Mouse (Mus musculus) brain, embryonic 14.5 days (tissue): ENCODE measurements around the gene Zbtb34.

Experiments
- CTCF ChIP-seq: fragments of 200-500 bp; IDR thresholded peaks from 2 replicates; pipeline ENCODE4 v1.5.1; 2012; ENCODE audit warnings: inconsistent platforms, mild to moderate bottlenecking, moderate library complexity, borderline replicate concordance; ENCODE audit not compliant: insufficient read depth, insufficient read length; ENCODE audit errors: extremely low read depth
- POLR2A ChIP-seq: fragments of 200-500 bp; IDR thresholded peaks from 2 replicates; pipeline ENCODE4 v1.6.1; 2012; ENCODE audit warnings: mild to moderate bottlenecking, inconsistent platforms, borderline replicate concordance; ENCODE audit not compliant: poor library complexity, insufficient read depth, insufficient read length, severe bottlenecking; ENCODE audit errors: extremely low read depth

DNA sequence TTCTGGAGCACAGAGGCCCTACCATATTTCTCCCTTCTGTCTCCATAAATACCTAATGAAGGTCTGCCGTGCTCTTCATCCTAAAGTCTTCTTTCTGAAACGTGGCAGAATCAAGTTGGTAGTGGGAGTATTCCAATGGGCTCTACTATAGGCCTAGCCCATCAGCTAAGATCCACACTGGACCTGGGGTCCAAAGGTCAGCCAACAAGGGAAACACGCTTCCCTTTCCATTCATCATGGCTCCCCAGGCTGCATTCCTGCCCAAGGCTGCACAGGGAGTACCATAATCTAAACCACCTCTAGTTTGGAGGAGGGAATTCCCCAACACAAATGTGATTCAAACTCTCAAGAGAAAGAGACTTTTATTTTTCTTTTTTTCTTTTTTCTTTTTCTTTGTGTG is 61.7 kb downstream of the Zbtb34 start:
- no peak for TF ChIP-seq CTCF
- TF ChIP-seq POLR2A, result no peak
